Mouse (Mus musculus): ENCODE results near the gene Tnrc6a.

The Tnrc6a gene

GRCm38 (mm10) chr7:123235449-123235848 is 111.8 kb downstream of the Tnrc6a start:
- in situ Hi-C loops (cut with MboI): no loop called here

- in situ Hi-C loops (cut with MboI): no loop called here
These were observed 114.9 kb downstream of the Tnrc6a start for GRCm38 (mm10) chr7:123238621-123239020.

- in situ Hi-C loops (cut with MboI): no loop called here
These were observed 116.4 kb downstream of the Tnrc6a start for GRCm38 (mm10) chr7:123240064-123240463.

GRCm38 (mm10) chr7:123242241-123242640 is 118.6 kb downstream of the Tnrc6a start:
- in situ Hi-C loops (cut with MboI): no loop called here

- in situ Hi-C loops (cut with MboI): no loop called here
These were observed 121.1 kb downstream of the Tnrc6a start for GRCm38 (mm10) chr7:123244833-123245232.
